Mouse (Mus musculus): ENCODE data around the gene Gpr108. TPM values are rescaled to one million over a fixed set of nuclear protein-coding genes. Genes with fewer than 3 reads are reported as not detected.

Gpr108 gene
- polyA plus RNA-seq, 1 experiment from 2014 or later, result 36.8 TPM

DNA sequence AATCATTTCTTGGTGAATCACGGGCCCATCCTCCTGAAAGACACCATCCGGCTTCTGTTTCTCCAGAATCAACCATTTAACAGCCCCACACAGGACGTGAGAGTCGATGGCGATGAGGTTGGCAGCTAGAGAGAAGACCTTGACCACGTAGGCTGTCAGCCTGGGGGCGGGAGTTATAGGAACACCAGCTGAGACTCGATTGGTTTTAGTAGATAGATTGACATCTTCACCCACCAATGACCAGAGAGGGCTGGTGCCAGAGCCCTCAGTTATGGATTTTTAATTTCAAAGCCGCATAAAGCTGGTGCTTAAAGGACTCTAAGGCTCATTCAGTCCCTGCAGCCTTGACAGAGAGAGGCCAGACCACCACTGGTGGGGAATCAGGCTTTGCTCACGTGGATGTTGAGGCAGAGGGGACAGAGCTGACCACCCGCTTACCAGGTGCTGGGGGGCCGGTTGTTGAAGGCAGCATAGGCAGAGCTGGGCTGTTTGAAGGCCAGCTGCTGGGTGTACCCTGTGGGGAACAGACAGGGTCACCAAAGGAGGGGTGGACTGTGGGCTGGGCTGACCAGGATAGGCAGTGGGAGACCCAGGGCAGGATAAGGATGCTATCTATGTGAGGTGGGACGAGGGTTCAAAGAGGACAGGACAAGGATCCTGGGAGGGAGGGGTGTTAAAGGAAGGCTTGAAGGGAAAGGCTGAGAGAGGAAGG, 33.4 kb downstream of the Gpr108 start:
- no peak overlapping the region for H3K4me2 ChIP-seq (replicated peaks; ENCODE audit: low read depth, low read length)
- H3K36me3 ChIP-seq (ENCODE audit: control insufficient read depth, insufficient read depth, low read length), result no peaks in the 10 kb centered on the region
- no peak overlapping the region for H3K4me3 ChIP-seq (ENCODE audit: low read length)
- no peaks in the 10 kb centered on the region for H3K9me3 ChIP-seq (ENCODE audit: control insufficient read depth, low read length)
- ATAC-seq (ENCODE audit: low FRiP score, low TSS enrichment), result peak; percentile 47; the same call in 1 of the 2 replicates
- H3K4me1 ChIP-seq (ENCODE audit: control insufficient read depth, insufficient read depth, low read length), result no peaks in the 10 kb centered on the region
- no peak overlapping the region for H3K9ac ChIP-seq (ENCODE audit: low read depth, low read length)
- no peak overlapping the region for H3K27ac ChIP-seq (ENCODE audit: low read depth, low read length)
- 41% methylated on average over 13 of the region's 13 CpGs for WGBS
- H3K27me3 ChIP-seq (ENCODE audit: control insufficient read depth, insufficient read depth, low read length), result no peaks in the 10 kb centered on the region

DNA sequence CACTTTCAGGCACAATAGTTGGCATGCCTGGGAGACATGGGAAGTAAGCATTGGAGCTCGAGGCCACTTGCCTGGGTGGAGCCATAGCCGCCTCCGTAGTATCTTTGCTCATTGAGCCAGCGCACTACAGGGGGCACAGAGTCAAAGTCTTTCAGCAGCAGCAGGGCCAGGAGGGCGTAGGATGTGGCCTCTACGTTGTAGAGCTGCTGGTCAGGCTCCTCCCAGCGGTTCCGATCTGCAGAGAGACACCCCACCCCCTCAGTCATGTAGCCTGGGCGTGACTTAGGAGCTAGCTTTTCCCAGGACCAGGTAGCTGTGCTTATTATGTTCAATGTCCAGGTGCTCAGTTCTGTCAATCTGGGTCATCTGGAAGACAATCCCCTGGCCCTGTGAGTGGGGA, 36.7 kb downstream of the Gpr108 start:
- Histone ChIP-seq H3K27me3 (ENCODE audit: control insufficient read depth, insufficient read depth, low read length) (no peaks in the 10 kb centered on the region), H3K9me3 (ENCODE audit: control insufficient read depth, low read length) (no peaks in the 10 kb centered on the region), H3K4me2 (replicated peaks; ENCODE audit: low read depth, low read length) (no peak overlapping the region), H3K27ac (ENCODE audit: low read depth, low read length) (no peak overlapping the region), H3K36me3 (ENCODE audit: control insufficient read depth, insufficient read depth, low read length) (no peaks in the 10 kb centered on the region), H3K4me3 (ENCODE audit: low read length) (no peak overlapping the region), H3K9ac (ENCODE audit: low read depth, low read length) (no peak overlapping the region), H3K4me1 (ENCODE audit: control insufficient read depth, insufficient read depth, low read length) (no peaks in the 10 kb centered on the region)
- ATAC-seq (ENCODE audit: low FRiP score, low TSS enrichment), result no peak
- 73% methylated on average over 9 of the region's 9 CpGs for WGBS

DNA sequence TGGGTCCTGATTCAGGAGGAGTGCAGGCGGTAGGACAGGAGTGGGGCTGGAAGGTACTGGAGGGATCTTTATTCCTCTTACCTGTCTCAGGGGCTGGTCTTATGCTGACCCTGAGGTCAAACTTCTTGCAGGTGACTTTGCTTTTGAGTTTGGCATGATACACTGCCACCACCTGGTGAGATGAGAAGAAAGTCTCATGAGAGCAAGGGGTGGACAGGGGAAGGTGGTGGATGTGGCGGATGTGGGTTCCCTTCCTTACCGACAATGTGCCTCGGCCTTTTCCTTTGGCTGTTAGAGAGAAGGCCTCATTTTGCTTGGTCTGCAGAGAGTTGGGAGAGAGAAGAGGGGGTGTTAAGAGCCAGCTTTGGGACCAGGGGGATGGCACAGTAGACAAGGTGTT, 38.9 kb downstream of the Gpr108 start:
- H3K36me3 ChIP-seq (ENCODE audit: control insufficient read depth, insufficient read depth, low read length), result no peaks in the 10 kb centered on the region

DNA sequence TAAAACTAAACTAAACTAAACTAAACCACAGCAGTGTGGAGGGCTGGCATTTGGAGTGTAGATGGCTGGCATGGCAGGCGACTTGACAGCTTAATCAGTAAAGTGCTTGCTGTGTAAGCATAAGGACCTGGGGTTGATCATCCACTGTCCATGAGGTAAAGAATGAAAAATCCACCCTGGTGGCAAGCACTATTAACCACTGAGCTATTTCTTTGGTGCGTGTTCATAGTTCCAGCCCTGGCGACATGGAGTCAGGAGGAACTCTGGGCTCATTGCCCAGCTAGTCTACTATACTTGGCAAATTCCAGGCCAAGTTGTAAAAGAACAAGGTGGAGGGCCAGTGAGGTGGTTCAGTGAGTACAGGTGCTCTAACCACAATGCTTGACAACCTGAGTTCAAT, 40.3 kb downstream of the Gpr108 start:
- no peaks in the 10 kb centered on the region for H3K36me3 ChIP-seq (ENCODE audit: control insufficient read depth, insufficient read depth, low read length)
- no peaks in the 10 kb centered on the region for H3K4me1 ChIP-seq (ENCODE audit: control insufficient read depth, insufficient read depth, low read length)
- 96% methylated on average over 3 of the region's 3 CpGs for WGBS
- no peaks in the 10 kb centered on the region for H3K9me3 ChIP-seq (ENCODE audit: control insufficient read depth, low read length)
- H3K27me3 ChIP-seq (ENCODE audit: control insufficient read depth, insufficient read depth, low read length), result no peaks in the 10 kb centered on the region
- no peak overlapping the region for H3K9ac ChIP-seq (ENCODE audit: low read depth, low read length)
- no peak overlapping the region for H3K4me2 ChIP-seq (replicated peaks; ENCODE audit: low read depth, low read length)
- no peak for ATAC-seq (ENCODE audit: low FRiP score, low TSS enrichment)
- no peak overlapping the region for H3K27ac ChIP-seq (ENCODE audit: low read depth, low read length)
- no peak overlapping the region for H3K4me3 ChIP-seq (ENCODE audit: low read length)

More for the DNA sequence above, 38.9 kb downstream of the Gpr108 start:
- ATAC-seq (ENCODE audit: low FRiP score, low TSS enrichment), result no peak
- 71% methylated on average over 4 of the region's 4 CpGs for WGBS
- Histone ChIP-seq H3K27ac (ENCODE audit: low read depth, low read length) (no peak overlapping the region), H3K4me2 (replicated peaks; ENCODE audit: low read depth, low read length) (no peak overlapping the region), H3K4me3 (ENCODE audit: low read length) (no peak overlapping the region), H3K9ac (ENCODE audit: low read depth, low read length) (no peak overlapping the region), H3K4me1 (ENCODE audit: control insufficient read depth, insufficient read depth, low read length) (no peaks in the 10 kb centered on the region), H3K27me3 (ENCODE audit: control insufficient read depth, insufficient read depth, low read length) (no peaks in the 10 kb centered on the region), H3K9me3 (ENCODE audit: control insufficient read depth, low read length) (no peaks in the 10 kb centered on the region)

DNA sequence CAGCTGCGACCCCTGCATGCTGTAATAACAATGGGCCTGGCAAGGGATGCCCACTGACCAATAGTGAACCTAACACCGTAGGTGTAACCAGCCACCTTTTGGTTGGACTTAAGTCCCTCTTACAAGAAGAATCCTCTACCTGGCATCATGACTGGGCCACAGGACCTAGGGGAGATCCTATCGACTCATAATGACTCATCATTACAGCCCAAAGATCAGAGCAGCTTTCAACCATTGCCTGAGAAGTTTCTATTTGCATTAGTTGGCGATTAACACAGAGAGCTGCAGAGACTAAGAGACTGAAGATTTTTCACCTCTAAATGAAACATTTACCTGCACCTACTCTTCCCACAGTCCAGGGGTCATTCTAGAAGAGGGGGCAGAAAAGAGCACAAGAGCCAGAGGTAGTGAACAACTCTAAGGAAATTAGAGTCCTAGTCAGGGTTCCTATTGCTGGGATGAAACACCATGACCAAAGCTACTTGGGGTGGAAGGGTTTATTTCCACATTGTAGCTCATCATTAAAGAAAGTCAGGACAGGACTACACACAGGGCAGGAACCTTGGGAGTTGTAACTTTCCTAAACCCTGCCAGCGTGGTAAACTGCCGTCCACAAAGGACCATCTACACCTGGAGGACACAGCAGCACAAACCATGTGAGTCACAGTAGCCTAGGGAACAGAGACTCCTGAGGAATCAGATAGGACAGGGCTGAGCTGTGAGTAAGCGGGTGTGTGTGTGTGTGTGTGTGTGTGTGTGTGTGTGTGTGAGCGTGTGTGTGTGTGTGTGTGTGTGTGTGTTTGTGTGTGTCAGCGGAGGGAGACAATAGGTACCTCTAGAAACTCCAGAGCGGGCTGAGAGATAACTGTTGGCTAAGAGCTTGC, 46.2 kb downstream of the Gpr108 start:
- Histone ChIP-seq H3K27ac (ENCODE audit: low read depth, low read length) (no peak overlapping the region), H3K4me3 (ENCODE audit: low read length) (no peak overlapping the region), H3K4me1 (ENCODE audit: control insufficient read depth, insufficient read depth, low read length) (no peaks in the 10 kb centered on the region), H3K9me3 (ENCODE audit: control insufficient read depth, low read length) (no peaks in the 10 kb centered on the region), H3K9ac (ENCODE audit: low read depth, low read length) (no peak overlapping the region), H3K4me2 (replicated peaks; ENCODE audit: low read depth, low read length) (no peak overlapping the region), H3K27me3 (ENCODE audit: control insufficient read depth, insufficient read depth, low read length) (no peaks in the 10 kb centered on the region), H3K36me3 (ENCODE audit: control insufficient read depth, insufficient read depth, low read length) (no peaks in the 10 kb centered on the region)
- 83% methylated on average over 10 of the region's 10 CpGs for WGBS
- no peak for ATAC-seq (ENCODE audit: low FRiP score, low TSS enrichment)

DNA sequence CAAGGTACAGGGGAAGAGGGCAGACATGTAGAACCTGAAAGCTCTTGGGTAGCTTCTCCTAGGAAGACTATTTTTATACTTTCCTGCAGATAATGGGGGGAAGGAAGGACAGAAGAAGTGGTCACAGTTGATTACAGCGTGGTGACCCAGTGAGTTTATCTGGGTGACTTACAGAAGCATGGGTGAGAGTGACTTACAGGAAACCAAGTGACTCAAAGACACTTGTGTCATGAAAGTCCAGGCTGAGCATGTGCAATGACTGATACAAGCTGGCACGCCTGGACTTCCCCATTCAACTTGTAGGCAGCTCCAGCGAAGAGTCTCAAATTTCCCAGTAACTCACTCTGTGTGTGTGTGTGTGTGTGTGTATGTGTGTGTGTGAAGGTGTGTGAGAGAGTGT, 50.0 kb downstream of the Gpr108 start:
- WGBS, result 78% methylated on average over 3 of the region's 3 CpGs
- H3K4me2 ChIP-seq (replicated peaks; ENCODE audit: low read depth, low read length), result no peak overlapping the region

DNA sequence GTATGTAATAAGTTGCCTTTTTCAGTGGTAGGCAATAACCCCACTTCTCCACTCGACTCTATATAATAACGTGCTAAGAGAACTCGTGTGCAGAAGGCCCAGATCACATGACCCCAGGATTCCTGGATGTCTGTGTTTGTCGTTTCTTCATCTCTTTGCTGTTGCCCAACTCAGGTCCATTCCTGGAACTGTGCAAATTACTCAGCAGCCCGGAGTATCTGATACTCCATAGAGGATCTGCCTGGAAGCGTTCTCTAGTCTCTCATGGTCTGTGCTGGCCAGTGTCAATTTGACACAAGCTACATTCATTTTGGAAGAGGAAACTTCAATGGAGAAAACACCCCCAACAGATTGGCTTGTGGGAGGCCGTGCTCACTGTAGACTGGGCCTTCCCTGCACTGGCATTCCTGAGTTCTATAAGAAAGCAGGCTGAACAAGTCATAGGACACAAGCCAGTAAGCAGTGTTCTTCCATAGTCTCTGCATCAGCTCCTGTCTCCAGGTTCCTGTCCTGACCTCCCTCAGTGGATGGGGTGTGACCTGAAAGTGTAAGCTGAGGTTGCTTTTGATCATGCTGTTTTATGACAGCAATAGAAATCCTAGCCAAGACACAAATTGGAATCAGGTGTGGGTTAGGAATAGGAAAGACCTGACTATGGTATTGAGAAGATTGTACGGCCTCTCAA, 52.8 kb downstream of the Gpr108 start:
- Histone ChIP-seq H3K27ac (ENCODE audit: low read depth, low read length) (no peak overlapping the region), H3K27me3 (ENCODE audit: control insufficient read depth, insufficient read depth, low read length) (no peaks in the 10 kb centered on the region), H3K36me3 (ENCODE audit: control insufficient read depth, insufficient read depth, low read length) (no peaks in the 10 kb centered on the region), H3K9me3 (ENCODE audit: control insufficient read depth, low read length) (no peaks in the 10 kb centered on the region), H3K4me2 (replicated peaks; ENCODE audit: low read depth, low read length) (no peak overlapping the region), H3K4me1 (ENCODE audit: control insufficient read depth, insufficient read depth, low read length) (no peaks in the 10 kb centered on the region), H3K9ac (ENCODE audit: low read depth, low read length) (no peak overlapping the region), H3K4me3 (ENCODE audit: low read length) (no peak overlapping the region)
- WGBS, result 82% methylated on average over 8 of the region's 8 CpGs
- no peak for ATAC-seq (ENCODE audit: low FRiP score, low TSS enrichment)

More for the DNA sequence above, 50.0 kb downstream of the Gpr108 start:
- Histone ChIP-seq H3K27me3 (ENCODE audit: control insufficient read depth, insufficient read depth, low read length) (no peaks in the 10 kb centered on the region), H3K27ac (ENCODE audit: low read depth, low read length) (no peak overlapping the region), H3K9me3 (ENCODE audit: control insufficient read depth, low read length) (no peaks in the 10 kb centered on the region), H3K4me3 (ENCODE audit: low read length) (no peak overlapping the region), H3K9ac (ENCODE audit: low read depth, low read length) (no peak overlapping the region), H3K36me3 (ENCODE audit: control insufficient read depth, insufficient read depth, low read length) (no peaks in the 10 kb centered on the region), H3K4me1 (ENCODE audit: control insufficient read depth, insufficient read depth, low read length) (no peaks in the 10 kb centered on the region)
- ATAC-seq (ENCODE audit: low FRiP score, low TSS enrichment), result no peak

DNA sequence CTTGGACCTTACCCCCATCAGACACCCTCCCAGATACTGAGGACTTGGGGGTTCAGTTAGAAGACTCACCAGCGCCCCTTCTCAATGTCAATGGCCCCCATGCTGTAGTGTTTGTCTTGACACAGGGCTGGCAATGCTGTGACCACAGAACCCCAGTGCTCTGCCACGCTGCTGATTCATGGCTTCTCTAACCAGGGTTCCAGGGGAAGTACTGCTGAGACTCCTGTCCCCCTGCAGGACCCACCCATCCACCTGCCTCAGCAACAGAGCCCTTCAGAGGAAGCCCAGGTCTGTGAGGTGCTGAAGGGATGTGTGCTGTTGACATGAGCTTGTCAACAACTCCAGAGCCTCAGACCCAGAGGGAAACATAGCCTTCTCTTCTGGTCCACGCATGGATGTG, 53.5 kb downstream of the Gpr108 start:
- no peak overlapping the region for H3K9ac ChIP-seq (ENCODE audit: low read depth, low read length)
- H3K4me1 ChIP-seq (ENCODE audit: control insufficient read depth, insufficient read depth, low read length), result no peaks in the 10 kb centered on the region
- H3K27ac ChIP-seq (ENCODE audit: low read depth, low read length), result no peak overlapping the region
- 90% methylated on average over 3 of the region's 3 CpGs for WGBS
- H3K4me3 ChIP-seq (ENCODE audit: low read length), result no peak overlapping the region
- H3K9me3 ChIP-seq (ENCODE audit: control insufficient read depth, low read length), result no peaks in the 10 kb centered on the region
- ATAC-seq (ENCODE audit: low FRiP score, low TSS enrichment), result no peak
- H3K4me2 ChIP-seq (replicated peaks; ENCODE audit: low read depth, low read length), result no peak overlapping the region
- H3K36me3 ChIP-seq (ENCODE audit: control insufficient read depth, insufficient read depth, low read length), result no peaks in the 10 kb centered on the region
- H3K27me3 ChIP-seq (ENCODE audit: control insufficient read depth, insufficient read depth, low read length), result no peaks in the 10 kb centered on the region

All from kidney, embryonic 14.5 days (tissue).